Mouse (Mus musculus): Measurements from ENCODE around the gene Cadm1. TPM values are rescaled to one million over a fixed set of nuclear protein-coding genes. Genes with fewer than 3 reads are reported as not detected.

The Cadm1 gene
- total RNA-seq, 2 experiments from 2014 or later, result 60.4 to 67.9 TPM

- no peak for DNase-seq (ENCODE audit: low spot score in 2 of 2)
Measured at GRCm38 (mm10) chr9:47548402-47548801, 18.4 kb downstream of the Cadm1 start.

GRCm38 (mm10) chr9:47548916-47549315 lies 18.9 kb downstream of the Cadm1 start:
- no peak for DNase-seq (ENCODE audit: low spot score in 2 of 2)

- no peak for DNase-seq (ENCODE audit: low spot score in 2 of 2)
Measured at GRCm38 (mm10) chr9:47552960-47553575, 23.1 kb downstream of the Cadm1 start.

- no peak for DNase-seq (ENCODE audit: low spot score in 2 of 2)
Measured at GRCm38 (mm10) chr9:47560726-47561125, 30.8 kb downstream of the Cadm1 start.

GRCm38 (mm10) chr9:47561596-47561995 lies 31.6 kb downstream of the Cadm1 start:
- DNase-seq (ENCODE audit: low spot score in 2 of 2), result no peak

- no peak for DNase-seq (ENCODE audit: low spot score in 2 of 2)
Measured at GRCm38 (mm10) chr9:47565088-47565487, 35.1 kb downstream of the Cadm1 start.

GRCm38 (mm10) chr9:47567873-47568272 lies 37.9 kb downstream of the Cadm1 start:
- DNase-seq (ENCODE audit: low spot score in 2 of 2), result no peak

GRCm38 (mm10) chr9:47570184-47570583 lies 40.2 kb downstream of the Cadm1 start:
- no peak for DNase-seq (ENCODE audit: low spot score in 2 of 2)

- no peak for DNase-seq (ENCODE audit: low spot score in 2 of 2)
Measured at GRCm38 (mm10) chr9:47571461-47571860, 41.5 kb downstream of the Cadm1 start.

- no peak for DNase-seq (ENCODE audit: low spot score in 2 of 2)
Measured at GRCm38 (mm10) chr9:47572132-47572531, 42.2 kb downstream of the Cadm1 start.

- DNase-seq (ENCODE audit: low spot score in 2 of 2), result no peak
Measured at GRCm38 (mm10) chr9:47573456-47573855, 43.5 kb downstream of the Cadm1 start.

GRCm38 (mm10) chr9:47574710-47575414 lies 44.9 kb downstream of the Cadm1 start:
- DNase-seq (ENCODE audit: low spot score in 2 of 2), result no peak

- DNase-seq (ENCODE audit: low spot score in 2 of 2), result no peak
Measured at GRCm38 (mm10) chr9:47575764-47576163, 45.8 kb downstream of the Cadm1 start.

- no peak for DNase-seq (ENCODE audit: low spot score in 2 of 2)
Measured at GRCm38 (mm10) chr9:47579464-47579863, 49.5 kb downstream of the Cadm1 start.

- no peak for DNase-seq (ENCODE audit: low spot score in 2 of 2)
Measured at GRCm38 (mm10) chr9:47581576-47582365, 51.8 kb downstream of the Cadm1 start.

GRCm38 (mm10) chr9:47583241-47583640 lies 53.3 kb downstream of the Cadm1 start:
- DNase-seq (ENCODE audit: low spot score in 2 of 2), result no peak

- DNase-seq (ENCODE audit: low spot score in 2 of 2), result no peak
Measured at GRCm38 (mm10) chr9:47586176-47586575, 56.2 kb downstream of the Cadm1 start.

- no peak for DNase-seq (ENCODE audit: low spot score in 2 of 2)
Measured at GRCm38 (mm10) chr9:47586839-47587238, 56.9 kb downstream of the Cadm1 start.

GRCm38 (mm10) chr9:47587577-47588194 lies 57.7 kb downstream of the Cadm1 start:
- DNase-seq (ENCODE audit: low spot score in 2 of 2), result peak in 1 of 2 experiments; percentile 13

GRCm38 (mm10) chr9:47589832-47590231 lies 59.9 kb downstream of the Cadm1 start:
- peak; percentile 19 to 36 for DNase-seq (ENCODE audit: low spot score in 2 of 2)

- no peak for DNase-seq (ENCODE audit: low spot score in 2 of 2)
Measured at GRCm38 (mm10) chr9:47601541-47601940, 71.6 kb downstream of the Cadm1 start.

GRCm38 (mm10) chr9:47603971-47604370 lies 74.0 kb downstream of the Cadm1 start:
- DNase-seq (ENCODE audit: low spot score in 2 of 2), result no peak
